ENCODE assay signal across 25 mouse cellular contexts in genomic region chr1:167663136-167663535, GRCm38 (mm10). TPM values are rescaled to one million over a fixed set of nuclear protein-coding genes. Genes with fewer than 3 reads are reported as not detected.
DNase-seq lines count a peak whose midpoint lies in the region; ATAC-seq and TF ChIP-seq lines count a peak whose summit lies in the region.
"Had no signal": no experiment of that assay in that cellular context is flagged by ENCODE, and none has a peak within 500 bp of the region (broad histone marks: within the 10 kb centered on the region; RNA-seq: fewer than 3 reads in every experiment).

No protein-coding gene starts in this region.

- H3K4me1 ChIP-seq in forebrain, embryonic 11.5 days (replicated peaks; ENCODE audit: control insufficient read depth, insufficient read depth, low read length), result peaks cover 4% of the 10 kb centered on the region; the same call in 1 of the 2 replicates
- peaks cover 17% of the 10 kb centered on the region for H3K4me1 ChIP-seq in forebrain, embryonic 16.5 days (replicated peaks; ENCODE audit: control insufficient read depth, insufficient read depth, low read length)
- peaks cover 10% of the 10 kb centered on the region for H3K4me1 ChIP-seq in heart, embryonic 12.5 days (replicated peaks)
- no peaks in the 10 kb centered on the region for H3K4me1 ChIP-seq in cerebellum, adult 2 months (ENCODE audit: control insufficient read depth, insufficient read depth, low read length)

- no peak overlapping the region for H3K4me2 ChIP-seq in forebrain, embryonic 11.5 days (ENCODE audit: low read depth, low read length, severe bottlenecking)
- no peak overlapping the region for H3K4me2 ChIP-seq in forebrain, embryonic 16.5 days (ENCODE audit: low read length)
- H3K4me2 ChIP-seq in heart, embryonic 12.5 days, result no peak overlapping the region
- H3K4me2 ChIP-seq: embryonic facial prominence, embryonic 12.5 days had no signal

- no peak overlapping the region for H3K9ac ChIP-seq in forebrain, embryonic 11.5 days (ENCODE audit: low read length)
- no peak overlapping the region for H3K9ac ChIP-seq in forebrain, embryonic 16.5 days (replicated peaks; ENCODE audit: low read depth, low read length)
- H3K9ac ChIP-seq in heart, embryonic 12.5 days, result no peak overlapping the region
- H3K9ac ChIP-seq: embryonic facial prominence, embryonic 12.5 days; forebrain, postnatal 0 days had no signal

- TF ChIP-seq POLR2A in brain, embryonic 14.5 days (IDR thresholded peaks at IDR 0.05; ENCODE audit: borderline replicate concordance, extremely low read depth, insufficient read depth, insufficient read length, poor library complexity, severe bottlenecking), result no peak
- TF ChIP-seq POLR2A in cerebellum, adult 2 months (IDR thresholded peaks at IDR 0.05; ENCODE audit: borderline replicate concordance, insufficient read depth, low read length), result no peak

- no peaks in the 10 kb centered on the region for H3K36me3 ChIP-seq in forebrain, embryonic 11.5 days (ENCODE audit: control insufficient read depth, insufficient read depth, low read length)
- H3K36me3 ChIP-seq in forebrain, embryonic 16.5 days (ENCODE audit: control insufficient read depth, insufficient read depth), result no peaks in the 10 kb centered on the region
- no peaks in the 10 kb centered on the region for H3K36me3 ChIP-seq in heart, embryonic 12.5 days
- H3K36me3 ChIP-seq: embryonic facial prominence, embryonic 10.5 days; embryonic facial prominence, embryonic 12.5 days; G1E had no signal

- no peak overlapping the region for H3K4me3 ChIP-seq in forebrain, embryonic 11.5 days (ENCODE audit: low read depth, low read length)
- no peak overlapping the region for H3K4me3 ChIP-seq in forebrain, embryonic 16.5 days (replicated peaks; ENCODE audit: low read length)
- H3K4me3 ChIP-seq in heart, embryonic 12.5 days, result no peak overlapping the region
- no peak overlapping the region for H3K4me3 ChIP-seq in cerebellum, adult 2 months (replicated peaks; ENCODE audit: insufficient read depth, low read depth, low read length)
- H3K4me3 ChIP-seq: embryonic facial prominence, embryonic 10.5 days; embryonic facial prominence, embryonic 12.5 days had no signal

- H3K27ac ChIP-seq in forebrain, embryonic 11.5 days (ENCODE audit: low read depth, low read length), result no peak overlapping the region
- no peak overlapping the region for H3K27ac ChIP-seq in forebrain, embryonic 16.5 days (ENCODE audit: low read length)
- no peak overlapping the region for H3K27ac ChIP-seq in heart, embryonic 12.5 days (ENCODE audit: poor library complexity, severe bottlenecking)
- no peak overlapping the region for H3K27ac ChIP-seq in cerebellum, adult 2 months (ENCODE audit: insufficient read depth, low read length)
- H3K27ac ChIP-seq: embryonic facial prominence, embryonic 10.5 days; embryonic facial prominence, embryonic 12.5 days had no signal

- ATAC-seq in forebrain, embryonic 11.5 days (replicated peaks; ENCODE audit: low FRiP score), result no peak
- no peak for ATAC-seq in forebrain, embryonic 16.5 days
- ATAC-seq in heart, embryonic 12.5 days (ENCODE audit: insufficient number of reproducible peaks, low FRiP score), result no peak
- ATAC-seq: activated CD4-positive, CD25-positive, alpha-beta regulatory T cell, adult 4 months; CD4-positive, CD25-positive, alpha-beta regulatory T cell, adult 4 months; forebrain, embryonic 14.5 days; forebrain, postnatal 0 days; Patski had no signal

- WGBS in forebrain, embryonic 11.5 days, result 36% methylated on average over 5 of the region's 5 CpGs
- WGBS in forebrain, embryonic 16.5 days, result 27% methylated on average over 5 of the region's 5 CpGs
- 65% methylated on average over 5 of the region's 5 CpGs for WGBS in heart, embryonic 12.5 days
- WGBS in cerebellum, adult 2 months, result 88% methylated on average over 5 of the region's 5 CpGs

- H3K27me3 ChIP-seq in forebrain, embryonic 11.5 days (ENCODE audit: control insufficient read depth, insufficient read depth, low read length), result peaks cover 18% of the 10 kb centered on the region
- 0 out of 2 replicates have a peak, but pooled peaks cover 3% of the 10 kb centered on the region for H3K27me3 ChIP-seq in forebrain, embryonic 16.5 days (replicated peaks; ENCODE audit: control insufficient read depth, insufficient read depth, low read length)
- peaks cover 58% of the 10 kb centered on the region for H3K27me3 ChIP-seq in heart, embryonic 12.5 days (replicated peaks)
- H3K27me3 ChIP-seq in cerebellum, adult 2 months (ENCODE audit: control insufficient read depth, insufficient read depth, low read length), result no peaks in the 10 kb centered on the region
- H3K27me3 ChIP-seq: CH12.LX had no signal

- TF ChIP-seq CTCF in brain, embryonic 14.5 days (IDR thresholded peaks at IDR 0.05; ENCODE audit: borderline replicate concordance, extremely low read depth, insufficient read depth, insufficient read length), result no peak
- no peak for TF ChIP-seq CTCF in cerebellum, adult 2 months (IDR thresholded peaks at IDR 0.05; ENCODE audit: borderline replicate concordance, insufficient read depth, low read depth, low read length)

- no peaks in the 10 kb centered on the region for H3K9me3 ChIP-seq in forebrain, embryonic 11.5 days (ENCODE audit: control insufficient read depth, low read length)
- H3K9me3 ChIP-seq in forebrain, embryonic 16.5 days (ENCODE audit: control insufficient read depth, low read length), result no peaks in the 10 kb centered on the region
- no peaks in the 10 kb centered on the region for H3K9me3 ChIP-seq in heart, embryonic 12.5 days (replicated peaks)
- H3K9me3 ChIP-seq: embryonic facial prominence, embryonic 10.5 days; embryonic facial prominence, embryonic 12.5 days had no signal

- peak; percentile 40 for DNase-seq in forebrain, embryonic 11.5 days (ENCODE audit: low spot score)
- peak; percentile 61 for DNase-seq in heart, adult 11 months
- peak; percentile 47 for DNase-seq in brain, embryonic 14.5 days (ENCODE audit: low read depth)
- DNase-seq in retina, postnatal 1 day, result peak; percentile 54
- DNase-seq in cerebellum, adult 2 months, result no peak
- DNase-seq: adrenal gland, adult 8-10 months; adrenal gland, postnatal 14 days; adrenal gland, postnatal 36 days; B cell, adult 2 months; cerebellum, adult 11 months; cerebellum, adult 18-20 months; cerebellum, adult 9-10 months; cerebellum, postnatal 10 days; cerebellum, postnatal 25 days; forebrain, postnatal 0 days had no signal

RNA-seq across cellular contexts. Expression of gene Lmx1a, which starts 25.9 kb away (rescaled TPM):
- 7.1 and 8.4 TPM in 2 replicates for polyA plus RNA-seq in forebrain, embryonic 11.5 days (2014; fragmentation: Nextera tagmentation; extraction: Ambion mirVana)
- polyA plus RNA-seq in forebrain, embryonic 16.5 days (2015; fragmentation: Nextera tagmentation; extraction: Ambion mirVana), result 1.5 TPM in 2 replicates
- 3.5 TPM in 2 replicates for polyA plus RNA-seq in heart, embryonic 12.5 days (2016; fragmentation: Nextera tagmentation; extraction: Ambion mirVana)
- 4.5 and 8.4 TPM in 2 replicates for polyA plus RNA-seq in brain, embryonic 14.5 days (2012; rRNA removed)
- polyA plus RNA-seq in cerebellum, adult 2 months (2012; rRNA removed), result 1.1 and 1.3 TPM in 2 replicates
- polyA plus RNA-seq: activated CD4-positive, CD25-positive, alpha-beta regulatory T cell, adult 4 months; CD4-positive, CD25-positive, alpha-beta regulatory T cell, adult 4 months; G1E had no signal

Comparison
In these comparisons a context has a peak if more than half of its experiments do, and no peak if none do; other contexts are left out.
1. DNase-seq: peak in forebrain, embryonic 11.5 days (single experiment), heart, adult 11 months (single experiment), brain, embryonic 14.5 days (single experiment) and retina, postnatal 1 day (single experiment); none in cerebellum, adult 2 months (0 of 2).